Mouse (Mus musculus) gastrocnemius, postnatal 14 days (tissue): ENCODE measurements at regions not wholly inside any gene's neighbourhood (a gene's known extent, or its start where the extent isn't known, plus 50 kb on each side); places are given as distances from the start of the nearest gene placed in this dataset.
A peak's percentile ranks its signal among the peaks of the same experiment; 100 is the strongest.

Experiments used
- DNase-seq: peaks from one replicate; pipeline ENCODE4 v3.0.0; 2021; ENCODE audit warnings: mixed read lengths
- intact Hi-C: fragments of 180-260 bp; cut with DNase I; formaldehyde crosslinking; loops from one replicate; pipeline ENCODE4 v1.15.1; 2025; ENCODE audit warnings: low total_unique reads

GRCm38 (mm10) chr5:15773839-15774238 lies 59.8 kb upstream of the Speer4c start:
- intact Hi-C loops: no loop called here
- no peak for DNase-seq

GRCm38 (mm10) chr5:15774567-15774966 lies 60.5 kb upstream of the Speer4c start:
- DNase-seq: no peak
- intact Hi-C loops: no loop called here

DNA sequence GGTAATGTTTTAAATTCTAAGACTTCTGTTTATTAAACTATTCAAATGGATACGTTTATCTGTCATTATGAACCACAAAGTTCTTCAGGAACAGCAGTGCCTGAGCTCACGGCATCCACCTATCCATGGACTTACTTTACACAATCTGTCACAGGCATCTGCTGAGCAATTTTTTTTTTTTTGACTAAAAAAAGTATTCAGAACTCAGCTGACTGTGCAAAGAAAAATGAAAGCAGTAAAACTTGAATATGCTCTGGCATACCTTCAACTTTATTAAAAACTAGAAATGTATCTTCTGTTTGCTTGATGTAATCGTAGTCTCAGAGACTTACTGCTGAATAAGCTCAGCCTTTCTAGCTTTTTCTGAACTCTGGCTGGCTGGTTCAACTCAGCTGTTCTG lies 62.0 kb upstream of the Speer4c start:
- intact Hi-C loops: no loop called here
- DNase-seq: no peak

GRCm38 (mm10) chr5:15803583-15803982 lies 89.5 kb upstream of the Speer4c start:
- DNase-seq: no peak
- intact Hi-C loops: no loop called here

DNA sequence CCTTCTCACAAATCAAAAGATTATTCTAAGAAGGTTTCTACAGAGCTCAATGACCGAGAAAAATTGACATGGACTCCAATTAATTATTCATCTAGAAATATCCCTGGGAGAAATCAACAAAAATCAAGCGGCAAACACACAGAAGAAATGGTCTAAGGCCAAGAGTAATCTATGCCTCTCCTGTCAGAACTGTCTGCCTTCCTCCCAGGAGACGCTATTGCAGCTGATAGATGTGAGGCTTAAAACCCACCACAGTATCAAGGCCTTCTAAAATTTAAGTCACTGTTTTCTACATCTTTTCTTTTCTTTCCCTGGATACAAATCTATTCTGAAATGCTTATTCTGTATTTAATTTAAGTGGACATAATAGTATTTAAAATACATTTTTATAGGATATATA lies 102.8 kb upstream of the Speer4c start:
- intact Hi-C loops: no loop called here
- no peak for DNase-seq

DNA sequence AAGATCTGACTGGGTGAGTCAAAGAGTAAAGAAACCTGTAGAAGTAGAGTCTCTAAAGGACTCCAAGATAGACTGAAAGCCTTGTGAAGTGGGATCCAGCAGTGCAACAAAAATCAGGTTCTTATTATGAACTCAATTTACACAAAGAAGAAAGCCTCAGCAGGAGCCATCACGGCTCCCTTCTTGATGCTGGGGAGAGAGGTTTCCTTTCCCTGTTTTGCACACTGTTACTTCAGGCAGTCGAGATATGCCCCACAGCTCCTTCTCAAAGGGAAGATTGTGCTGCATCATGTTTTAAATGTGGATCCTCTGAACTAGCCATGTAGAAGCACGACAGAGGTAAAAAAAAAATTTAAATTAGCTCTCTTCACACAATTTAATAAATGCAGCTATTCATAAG lies 103.3 kb upstream of the Speer4c start:
- DNase-seq: no peak
- intact Hi-C loops: no loop called here

GRCm38 (mm10) chr5:15822989-15823388 lies 108.9 kb upstream of the Speer4c start:
- no peak for DNase-seq
- intact Hi-C loops: no loop called here

GRCm38 (mm10) chr5:15831527-15831926 lies 103.0 kb upstream of the Cacna2d1 start:
- DNase-seq: no peak
- intact Hi-C loops: no loop called here

- DNase-seq: no peak
- intact Hi-C loops: no loop called here
Measured at GRCm38 (mm10) chr5:15832338-15832737, 102.2 kb upstream of the Cacna2d1 start.

DNA sequence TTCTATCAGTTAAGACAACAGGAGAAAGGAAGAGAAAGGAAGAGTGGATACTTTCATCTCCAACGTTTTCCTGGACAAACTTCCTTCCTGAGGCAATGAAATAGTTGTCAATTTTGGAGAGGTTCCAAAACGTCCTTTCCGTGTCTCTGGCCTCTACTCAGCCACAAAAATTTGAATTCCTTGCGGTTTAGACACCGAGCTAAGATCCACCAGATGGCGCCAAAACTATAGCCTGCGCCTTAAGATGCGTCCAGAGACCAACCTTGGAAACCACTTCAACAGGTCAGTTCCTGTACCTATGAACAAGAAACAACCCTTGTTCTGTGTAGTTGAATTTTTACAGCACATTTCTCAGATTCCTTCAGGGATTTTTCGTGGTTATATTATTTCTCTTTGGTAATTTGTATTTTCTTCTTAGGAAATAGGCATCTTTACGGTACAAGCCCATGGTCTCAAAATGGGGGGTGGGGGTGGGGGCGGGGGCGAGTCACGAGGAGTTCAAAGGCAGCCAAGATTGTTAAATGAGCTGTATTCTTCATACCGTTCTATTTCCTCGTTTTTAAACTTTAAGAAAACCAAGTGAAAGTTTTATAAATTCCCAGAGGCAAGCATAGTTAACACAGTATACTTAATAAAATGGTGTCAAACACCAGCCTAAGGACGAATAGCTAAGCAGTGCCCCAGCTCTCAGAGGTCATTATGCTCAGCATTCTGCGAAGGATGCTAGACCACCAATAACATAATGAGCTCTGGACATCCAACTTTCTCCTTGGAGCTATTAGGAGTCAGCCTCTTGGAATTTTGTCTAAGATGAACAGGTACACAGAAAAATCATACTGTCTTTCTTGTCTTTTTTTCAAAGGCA lies 96.2 kb upstream of the Cacna2d1 start:
- DNase-seq: peak; percentile 53
- intact Hi-C loops: loop anchor here (5.0 kb wide), 1 partner anchor 454 kb away; no protein-coding TSS in a partner anchor

DNA sequence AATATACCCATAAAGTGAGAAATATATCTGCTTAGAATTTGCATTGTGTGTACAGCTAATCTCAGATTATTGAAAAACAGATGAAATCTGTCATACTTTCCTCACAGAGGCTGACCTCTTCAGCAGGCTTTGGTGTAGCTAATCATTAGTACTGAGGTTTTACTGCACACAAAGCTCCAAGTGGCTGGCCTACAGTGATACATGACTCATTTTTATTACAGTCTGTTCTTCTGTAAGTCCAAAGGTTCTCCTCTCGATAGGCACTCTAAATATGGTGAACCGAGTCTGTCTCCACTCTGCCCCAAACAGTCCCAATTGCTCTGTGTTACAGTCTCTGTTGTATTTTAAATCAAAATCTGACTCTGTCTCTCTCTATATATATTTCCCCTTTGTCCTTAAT lies 87.7 kb upstream of the Cacna2d1 start:
- DNase-seq: no peak
- intact Hi-C loops: no loop called here

DNA sequence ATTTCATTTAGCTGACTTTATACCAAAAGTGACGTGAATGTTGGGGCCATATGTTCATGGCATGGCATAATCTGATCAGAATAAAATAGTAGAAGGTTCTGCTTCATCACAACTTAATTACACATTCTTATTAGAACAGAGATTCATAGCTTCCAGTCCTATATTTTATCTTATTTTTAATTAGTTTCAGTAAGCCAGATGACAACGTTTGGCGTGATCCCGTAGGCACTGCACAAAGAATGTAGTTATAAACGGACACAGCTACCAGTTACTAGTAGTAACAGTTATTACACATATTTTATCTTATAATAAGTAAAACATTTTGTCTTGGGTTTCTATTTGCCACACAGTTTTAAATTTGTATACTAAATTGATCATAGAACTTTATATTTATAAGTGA lies 85.0 kb upstream of the Cacna2d1 start:
- no peak for DNase-seq
- intact Hi-C loops: no loop called here

DNA sequence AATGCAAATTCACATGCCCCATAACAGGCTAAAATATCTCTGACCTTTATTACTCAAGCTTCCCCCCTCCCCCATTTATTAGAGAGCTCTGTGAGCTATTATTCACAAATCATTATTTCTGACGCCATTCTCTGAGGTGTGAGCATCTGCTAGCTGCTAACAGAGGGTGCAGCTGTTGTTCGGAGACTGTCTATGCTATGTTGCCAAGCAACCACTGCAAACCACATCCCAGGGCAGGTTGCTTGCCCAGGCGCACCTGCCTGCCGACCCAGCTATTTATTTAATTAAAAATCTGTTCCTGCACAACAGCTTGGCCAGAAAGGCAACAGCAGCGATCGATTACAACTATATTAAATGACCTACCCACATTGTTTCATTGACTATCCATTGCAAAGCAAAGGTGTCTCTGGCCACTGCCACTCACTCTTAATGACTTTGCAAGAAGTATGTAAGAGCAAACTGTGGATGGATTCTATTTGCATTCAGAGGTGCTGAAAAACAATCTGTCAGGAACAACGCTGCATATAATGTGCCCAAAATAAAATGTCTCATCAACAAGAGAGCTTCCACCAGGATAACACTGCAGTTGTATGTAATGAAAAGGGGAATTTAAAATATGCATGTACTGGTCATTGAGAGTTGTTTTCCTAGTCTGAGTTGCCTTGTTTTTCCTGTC lies 84.2 kb upstream of the Cacna2d1 start:
- no peak for DNase-seq
- intact Hi-C loops: no loop called here

DNA sequence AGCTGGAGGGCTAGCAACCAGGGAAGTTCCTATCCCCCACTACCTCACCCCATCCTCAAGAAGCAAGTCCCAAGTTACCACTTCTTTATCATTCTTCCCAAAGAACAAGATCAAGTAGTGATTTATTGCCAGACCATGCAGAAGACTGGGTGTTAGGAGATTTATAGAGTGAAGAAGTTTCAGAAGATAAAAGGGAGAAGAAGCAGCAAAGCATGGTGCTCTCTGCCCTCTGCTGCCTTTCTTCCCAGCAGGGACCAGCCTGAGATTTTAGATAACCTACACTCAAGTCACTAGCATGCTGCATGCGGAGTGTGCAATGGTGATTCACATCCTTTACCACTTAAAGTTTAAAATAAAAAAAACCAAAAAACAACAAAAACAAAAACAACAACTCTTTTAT lies 79.7 kb upstream of the Cacna2d1 start:
- no peak for DNase-seq
- intact Hi-C loops: no loop called here

DNA sequence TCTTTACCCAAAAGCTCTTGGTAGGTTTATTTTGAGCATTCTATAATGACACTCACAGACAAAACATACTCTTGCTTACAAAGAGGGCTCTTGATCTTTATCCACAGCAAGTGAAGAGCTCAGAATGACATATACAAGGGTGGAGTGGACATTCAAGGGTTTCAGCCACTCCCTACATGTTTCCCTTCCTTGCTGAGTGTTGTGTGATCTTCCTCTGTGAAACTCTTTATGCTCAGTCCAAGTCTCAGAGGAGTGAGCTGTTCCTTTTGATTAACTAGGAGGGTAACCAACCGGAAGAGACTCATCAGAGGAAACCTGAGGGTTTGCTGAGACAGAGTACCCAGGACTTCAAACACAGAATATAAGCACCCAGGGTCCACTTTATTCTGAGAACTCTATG lies 77.5 kb upstream of the Cacna2d1 start:
- intact Hi-C loops: no loop called here
- DNase-seq: no peak

- intact Hi-C loops: no loop called here
- no peak for DNase-seq
Measured at GRCm38 (mm10) chr5:15874065-15874464, 60.4 kb upstream of the Cacna2d1 start.

- intact Hi-C loops: no loop called here
Measured at GRCm38 (mm10) chr5:15883004-15883403, 51.5 kb upstream of the Cacna2d1 start.

More at GRCm38 (mm10) chr5:15883004-15883403, 51.5 kb upstream of the Cacna2d1 start:
- no peak for DNase-seq
